Mouse (Mus musculus) heart, postnatal 14 days (tissue): ENCODE measurements around the gene Mas1. TPM values are rescaled to one million over a fixed set of nuclear protein-coding genes. Genes with fewer than 3 reads are reported as not detected.

Source experiments
- DNase-seq, 2 experiments: peaks; one replicate each; pipeline ENCODE4 v3.0.0; 2021 to 2022
- intact Hi-C: fragments of 180-260 bp; cut with DNase I; formaldehyde crosslinking; loops from one replicate; pipeline ENCODE4 v1.15.1; 2025
- total RNA-seq, 2 experiments: library from RNA; stranded (reverse); gene quantifications; 2 replicates each; pipeline ENCODE4 v1.2.3; 2021

Gene Mas1
- total RNA-seq, 2 experiments from 2014 or later: 0.48 to 1.1 TPM

GRCm38 (mm10) chr17:12880178-12880577 lies 12.2 kb upstream of the Mas1 start:
- DNase-seq: peak; percentile 76 to 89
- intact Hi-C loops: loop anchor here (1.0 kb wide), 1 partner anchor 116 kb away; no protein-coding TSS in a partner anchor

DNA sequence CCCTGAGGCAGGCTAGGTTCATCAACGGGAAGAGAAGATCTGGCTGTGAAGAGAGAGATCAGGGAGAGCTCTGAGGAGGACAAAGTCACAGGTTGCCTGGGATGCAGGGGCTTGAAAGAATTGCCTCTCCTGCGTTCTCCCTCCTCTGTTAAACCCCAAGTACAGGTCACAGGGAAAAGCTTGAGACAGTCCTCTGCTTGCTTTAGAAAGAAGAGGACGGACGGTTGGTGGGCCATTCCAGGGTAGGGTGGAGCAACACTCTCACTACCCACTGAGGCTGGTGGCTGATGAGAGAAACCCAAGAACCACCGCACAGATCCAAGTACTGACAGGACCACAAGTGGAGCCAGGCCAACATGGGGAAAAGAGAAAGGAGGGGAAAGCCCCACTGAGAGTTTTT lies 7.8 kb upstream of the Mas1 start, which contains the start of gene Mrgprh:
TSS of gene Mrgprh (plus strand) at position 301 of the 400 bp plus-strand sequence.
- no peak for DNase-seq
- intact Hi-C loops: no loop called here

- intact Hi-C loops: no loop called here
- no peak for DNase-seq
Measured at GRCm38 (mm10) chr17:12872275-12873028, 4.5 kb upstream of the Mas1 start.

DNA sequence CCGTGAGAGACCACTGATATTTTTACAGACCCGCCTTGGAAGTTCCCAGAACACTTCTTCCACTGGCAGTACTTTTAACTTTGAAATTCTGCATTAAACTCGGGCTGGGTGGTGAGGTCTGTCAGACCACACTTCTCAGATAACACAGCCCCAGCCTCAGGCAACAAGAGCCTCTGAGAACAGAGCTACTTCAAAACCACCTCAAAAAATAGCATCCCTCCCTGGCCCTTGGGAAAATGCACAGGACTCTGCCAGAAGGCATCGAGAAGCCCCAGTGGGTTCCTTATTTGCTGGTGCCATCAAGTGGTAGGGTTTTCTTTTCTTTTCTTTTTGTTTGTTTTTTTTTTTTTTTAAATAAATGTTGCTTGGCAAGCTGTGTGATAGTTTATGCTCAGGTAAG lies 697 bp upstream of the Mas1 start:
- intact Hi-C loops: no loop called here
- DNase-seq: no peak

DNA sequence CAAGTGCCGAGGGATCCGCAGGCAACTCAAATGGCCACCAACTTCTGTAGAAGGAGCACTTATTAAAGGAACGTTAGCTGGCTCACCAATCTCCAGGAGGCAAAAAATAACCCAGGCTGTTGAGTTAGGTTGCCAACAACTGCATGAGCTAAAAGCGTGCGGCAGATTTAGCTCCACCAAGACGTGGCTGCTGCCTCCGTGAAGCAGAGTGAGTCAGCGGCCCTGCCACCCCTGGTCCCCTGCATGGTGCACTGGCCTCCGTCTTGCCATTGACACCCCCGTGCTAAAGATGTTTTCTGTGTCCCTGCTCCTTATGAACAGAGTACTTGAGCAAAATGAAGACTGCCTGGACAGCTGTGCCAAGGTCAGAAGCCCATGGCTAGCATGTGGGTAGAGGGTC lies 1.1 kb downstream of the Mas1 start:
- DNase-seq: peak; percentile 18 to 24
- intact Hi-C loops: no loop called here

DNA sequence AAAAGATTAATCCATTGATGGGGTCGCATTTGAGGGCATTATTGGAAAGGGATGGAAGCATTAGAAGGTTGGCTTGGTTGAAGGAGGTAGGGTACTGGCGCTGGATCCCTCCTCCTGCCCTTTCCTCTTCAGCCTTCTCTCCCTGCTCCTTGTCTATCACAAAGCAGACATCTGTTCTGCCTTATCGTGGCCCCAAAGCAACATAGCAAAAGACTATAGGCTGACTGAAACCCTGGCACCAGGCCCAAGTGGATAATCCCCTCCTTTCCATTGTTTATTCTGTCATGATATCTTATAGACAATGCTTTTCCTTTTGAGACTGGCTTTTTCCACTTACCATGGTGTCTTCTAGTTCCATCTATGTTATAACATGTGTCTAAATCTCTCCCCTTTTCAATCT lies 2.5 kb downstream of the Mas1 start:
- intact Hi-C loops: no loop called here
- DNase-seq: no peak

GRCm38 (mm10) chr17:12864111-12864510 lies 3.8 kb downstream of the Mas1 start:
- intact Hi-C loops: no loop called here
- no peak for DNase-seq

- DNase-seq: no peak
- intact Hi-C loops: no loop called here
Measured at GRCm38 (mm10) chr17:12859006-12859520, 8.9 kb downstream of the Mas1 start.

- intact Hi-C loops: no loop called here
- DNase-seq: no peak
Measured at GRCm38 (mm10) chr17:12858072-12858471, 9.9 kb downstream of the Mas1 start.

GRCm38 (mm10) chr17:12857395-12857794 lies 10.5 kb downstream of the Mas1 start:
- intact Hi-C loops: no loop called here
- no peak for DNase-seq

DNA sequence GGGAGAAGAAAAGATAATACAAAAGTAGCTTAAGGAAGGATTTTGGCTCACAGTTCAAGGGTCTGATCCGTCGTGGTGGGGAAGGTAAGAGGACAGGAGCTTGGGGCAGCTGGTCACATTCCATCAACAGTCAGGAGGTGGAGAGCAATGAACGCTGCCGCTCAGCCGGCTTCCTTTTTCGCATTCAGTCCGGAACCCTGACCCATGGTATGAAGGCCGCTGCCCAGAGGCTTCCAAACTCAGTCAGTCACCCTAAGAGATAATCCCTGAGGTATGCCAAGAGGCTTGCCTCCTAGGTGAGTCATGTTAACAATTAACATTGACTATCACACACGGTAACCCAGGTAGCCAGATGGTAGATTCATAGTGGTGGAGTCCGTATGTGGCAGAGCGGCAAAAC lies 13.6 kb downstream of the Mas1 start:
- intact Hi-C loops: no loop called here
- DNase-seq: no peak

GRCm38 (mm10) chr17:12853821-12854220 lies 14.1 kb downstream of the Mas1 start:
- intact Hi-C loops: no loop called here
- no peak for DNase-seq

GRCm38 (mm10) chr17:12851689-12852088 lies 16.3 kb downstream of the Mas1 start:
- intact Hi-C loops: no loop called here
- DNase-seq: no peak

DNA sequence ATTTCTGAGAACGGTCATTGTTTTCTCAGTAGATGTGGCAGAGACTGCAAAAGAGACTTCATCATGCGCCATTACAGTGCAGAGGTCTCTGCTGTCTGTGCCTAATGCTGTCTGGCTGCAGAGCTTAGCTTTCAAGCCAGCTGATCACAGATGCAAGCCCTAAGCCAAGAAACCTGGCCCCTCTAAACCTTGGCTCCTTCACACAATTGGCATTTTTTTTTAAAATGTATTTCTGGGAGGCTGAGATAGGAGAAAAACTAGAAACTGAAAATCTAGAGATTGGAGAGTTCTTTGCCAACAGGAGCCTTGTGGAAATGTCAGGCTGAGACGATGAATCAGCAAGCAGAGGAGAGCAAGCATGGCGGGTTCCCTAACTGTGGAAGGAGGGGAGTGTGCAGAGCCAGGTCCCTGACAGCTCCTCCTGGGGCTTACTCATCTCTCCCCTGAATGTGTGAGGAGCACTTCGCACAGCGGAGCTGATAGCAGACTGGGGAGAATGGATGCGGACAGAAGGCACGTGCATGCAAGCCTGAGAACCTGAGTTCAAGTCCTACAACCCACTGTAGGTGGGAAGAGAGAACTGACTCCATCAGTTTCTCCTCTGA lies 18.1 kb downstream of the Mas1 start:
- no peak for DNase-seq
- intact Hi-C loops: no loop called here

DNA sequence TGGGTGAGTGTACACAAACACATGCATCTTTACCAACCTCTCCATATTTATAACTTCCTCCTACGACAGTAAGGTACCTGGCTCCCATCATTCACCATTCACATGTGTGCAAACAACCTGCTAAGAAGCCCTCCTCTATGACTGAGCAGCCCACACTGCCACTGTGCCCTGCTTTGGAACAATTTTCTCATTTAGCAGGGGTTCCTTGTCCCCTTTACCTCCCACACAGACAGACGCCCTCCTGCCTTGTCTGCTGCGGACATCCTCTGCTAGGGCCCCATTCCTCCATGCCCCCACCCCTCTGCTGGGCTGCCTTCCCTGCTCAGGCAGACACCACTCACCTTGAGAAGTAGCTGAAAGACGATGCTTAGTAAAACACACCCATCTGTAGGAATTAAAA lies 20.2 kb downstream of the Mas1 start:
- DNase-seq: no peak
- intact Hi-C loops: no loop called here

DNA sequence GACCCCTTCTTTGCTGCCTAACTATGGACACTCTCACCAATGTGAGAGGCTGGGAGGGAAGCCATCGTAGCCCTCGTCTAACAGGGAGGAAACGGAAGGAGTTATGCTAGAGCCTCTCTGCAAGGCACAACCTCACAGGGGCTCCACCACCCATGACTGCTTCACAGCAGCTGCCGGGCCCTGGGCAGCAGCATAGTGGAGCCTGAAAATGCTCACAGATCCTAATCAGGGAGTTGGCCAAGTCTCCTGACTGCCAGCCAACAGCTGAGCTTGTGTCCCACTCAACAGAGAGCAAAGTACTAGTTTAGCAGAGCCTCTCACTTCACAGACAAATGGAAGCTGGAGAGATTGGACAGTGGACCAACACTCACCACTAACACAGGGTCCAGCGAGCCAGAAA lies 21.5 kb downstream of the Mas1 start:
- no peak for DNase-seq

GRCm38 (mm10) chr17:12845862-12846261 lies 22.1 kb downstream of the Mas1 start:
- intact Hi-C loops: no loop called here
- no peak for DNase-seq

More for the DNA sequence above, 21.5 kb downstream of the Mas1 start:
- intact Hi-C loops: no loop called here

DNA sequence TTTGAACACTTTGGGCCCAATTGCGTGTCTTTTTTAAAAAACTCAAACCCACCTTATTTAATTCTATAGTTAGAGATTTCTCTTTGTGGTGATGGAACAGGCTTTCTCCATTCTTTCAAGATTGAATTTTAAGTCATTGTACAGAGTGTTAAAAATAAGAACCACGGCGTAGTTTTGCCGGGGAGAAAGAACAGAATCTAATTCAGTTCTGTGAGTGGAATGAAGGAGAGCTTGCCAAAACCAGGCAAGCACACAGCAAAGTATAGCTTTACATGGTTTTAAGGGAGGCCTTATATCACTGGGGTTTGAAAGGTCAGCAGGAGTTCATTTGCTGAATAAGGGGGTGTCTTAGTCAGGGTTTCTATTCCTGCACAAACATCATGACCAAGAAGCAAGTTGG lies 23.4 kb downstream of the Mas1 start:
- intact Hi-C loops: no loop called here
- DNase-seq: no peak

DNA sequence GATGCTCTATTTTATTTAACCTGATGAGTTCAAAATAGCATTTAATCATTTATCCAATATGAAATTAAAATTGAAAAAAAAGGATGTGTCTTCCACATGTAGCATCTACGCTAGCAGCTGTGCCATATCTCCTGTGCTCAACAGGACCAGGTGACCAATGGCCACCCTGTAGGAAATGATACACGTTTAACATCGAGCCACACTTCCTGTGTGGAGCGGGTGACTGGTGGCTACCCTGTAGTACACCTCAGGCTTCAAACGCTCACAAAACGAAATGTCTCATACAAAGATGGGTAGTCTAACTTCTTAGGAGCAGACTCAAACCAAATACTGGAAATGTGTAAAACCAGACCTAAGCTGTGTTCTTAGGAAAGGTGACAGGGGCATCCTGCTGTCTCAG lies 24.1 kb downstream of the Mas1 start:
- DNase-seq: no peak
- intact Hi-C loops: no loop called here

- intact Hi-C loops: no loop called here
- DNase-seq: no peak
Measured at GRCm38 (mm10) chr17:12839475-12840267, 28.3 kb downstream of the Mas1 start.

GRCm38 (mm10) chr17:12835738-12836137 lies 32.2 kb downstream of the Mas1 start:
- DNase-seq: no peak
- intact Hi-C loops: no loop called here
